Mouse (Mus musculus) forebrain, embryonic 10.5 days (tissue): Measurements from ENCODE around the gene Il10rb. TPM values are rescaled to one million over a fixed set of nuclear protein-coding genes. Genes with fewer than 3 reads are reported as not detected.
"Not testable (repeated sequence)": the region's sequence is repeated elsewhere in the genome, so short reads cannot be mapped to it uniquely, and the experiment has no call there.

ENCODE experiments used
- DNase-seq: peaks from one replicate; pipeline ENCODE4 v3.0.0-alpha.2; 2017; ENCODE audit warnings: low spot score; ENCODE audit errors: extremely low spot score
- H3K27ac ChIP-seq: fragments of 300-500 bp; sonication (generic); 2 replicates; pipeline ENCODE4 v1.5.1; 2016; ENCODE audit warnings: mild to moderate bottlenecking
- H3K27me3 ChIP-seq: fragments of 300-500 bp; sonication (generic); 2 replicates; pipeline ENCODE4 v1.6.1; 2016; ENCODE audit warnings: mild to moderate bottlenecking; ENCODE audit not compliant: poor library complexity, severe bottlenecking
- H3K36me3 ChIP-seq: fragments of 300-500 bp; sonication (generic); replicated peaks from 2 replicates; pipeline ENCODE4 v1.6.1; 2016; ENCODE audit warnings: mild to moderate bottlenecking, moderate library complexity
- H3K4me1 ChIP-seq: fragments of 300-500 bp; sonication (generic); 2 replicates; pipeline ENCODE4 v1.6.1; 2016
- H3K4me3 ChIP-seq: fragments of 300-500 bp; sonication (generic); 2 replicates; pipeline ENCODE4 v1.5.1; 2016; ENCODE audit warnings: mild to moderate bottlenecking, moderate library complexity
- H3K9me3 ChIP-seq: fragments of 300-500 bp; sonication (generic); 2 replicates; pipeline ENCODE4 v1.6.1; 2016; ENCODE audit warnings: mild to moderate bottlenecking, moderate library complexity
- WGBS: fragments of 180-500 bp; shearing (Covaris S2); methylation state at CpG from one replicate; pipeline ENCODE4 v1.1.7; 2016; 5-methylcytosine and 5-hydroxymethylcytosine counted together
- polyA plus RNA-seq: library from polyadenylated mRNA; unstranded; fragments of >200 nt; fragmentation: Nextera tagmentation; extraction: Ambion mirVana; gene quantifications from 2 replicates; pipeline ENCODE4 v1.2.1, GENCODE M21; 2016

The Il10rb gene
- polyA plus RNA-seq, 1 experiment from 2014 or later = 4.7 TPM

DNA sequence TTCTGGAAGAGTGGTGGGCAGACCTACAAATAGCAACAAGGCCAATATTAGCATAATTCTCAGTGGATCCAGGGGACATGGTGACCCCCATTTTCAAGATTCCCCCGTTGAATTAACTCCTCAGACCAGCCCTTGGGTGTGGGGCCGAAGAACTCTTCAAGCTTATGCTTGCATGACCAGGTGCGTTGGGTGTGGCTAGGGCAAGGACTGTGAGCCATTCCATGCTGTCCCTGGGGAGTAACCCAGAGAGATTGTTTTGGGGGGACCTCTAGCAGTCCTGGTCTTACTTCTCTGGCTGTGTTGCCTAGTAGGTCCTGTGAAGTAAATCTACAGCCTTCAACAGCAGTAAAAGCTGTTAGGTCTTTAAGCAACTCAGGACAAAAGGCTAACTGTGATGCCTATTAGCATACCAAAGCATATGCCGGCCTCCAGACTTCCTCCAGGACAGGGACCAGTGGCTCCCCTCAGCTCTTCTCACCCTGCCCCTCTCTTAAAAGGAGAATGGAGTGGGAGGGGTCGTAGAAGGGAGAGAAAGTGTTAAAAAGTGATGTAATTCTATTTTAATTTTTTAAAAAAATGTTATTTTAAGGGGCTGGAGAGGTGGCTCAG is 26.9 kb downstream of the Il10rb start:
- Histone ChIP-seq H3K9me3 (peaks cover 3% of the 10 kb centered on the region; the same call in 1 of the 2 replicates), H3K4me1 (peaks cover 7% of the 10 kb centered on the region), H3K27me3 (no peaks in the 10 kb centered on the region), H3K27ac (no peak overlapping the region), H3K36me3 (no peaks in the 10 kb centered on the region), H3K4me3 (no peak overlapping the region)
- DNase-seq = no peak
- WGBS = 40% methylated on average over 5 of the region's 5 CpGs

DNA sequence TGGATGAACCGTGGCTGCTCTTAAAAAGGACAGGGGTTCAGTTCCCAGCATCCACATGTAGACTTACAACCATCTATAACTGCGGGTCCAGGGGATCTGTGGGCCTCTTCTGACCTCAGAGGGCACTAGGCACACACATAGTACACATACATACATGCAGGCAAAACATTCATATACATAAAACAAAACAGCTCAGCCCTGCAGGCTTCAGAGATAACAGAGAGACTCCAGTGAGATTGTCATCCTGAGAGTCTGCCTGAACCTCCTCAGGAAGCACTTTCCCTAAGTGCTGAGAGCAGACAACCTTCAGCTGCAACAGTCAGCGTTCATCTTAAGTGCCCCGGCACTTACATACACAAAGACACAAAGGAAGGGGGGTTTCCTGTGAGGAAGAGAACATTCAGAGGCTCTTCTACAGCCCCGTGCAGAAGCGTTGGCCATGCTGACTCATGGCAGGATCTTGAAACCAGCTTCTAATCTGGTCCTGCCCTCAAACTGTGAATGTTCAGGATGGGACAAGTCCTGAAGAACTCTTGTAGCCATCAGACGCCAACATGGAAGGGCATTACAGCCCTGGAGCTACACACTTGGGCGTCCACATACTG is 27.5 kb downstream of the Il10rb start:
- DNase-seq = no peak
- 73% methylated on average over 8 of the region's 8 CpGs for WGBS
- Histone ChIP-seq H3K27me3 (no peaks in the 10 kb centered on the region), H3K9me3 (peaks cover 3% of the 10 kb centered on the region; the same call in 1 of the 2 replicates), H3K36me3 (no peaks in the 10 kb centered on the region), H3K27ac (no peak overlapping the region), H3K4me1 (peaks cover 7% of the 10 kb centered on the region), H3K4me3 (no peak overlapping the region)

DNA sequence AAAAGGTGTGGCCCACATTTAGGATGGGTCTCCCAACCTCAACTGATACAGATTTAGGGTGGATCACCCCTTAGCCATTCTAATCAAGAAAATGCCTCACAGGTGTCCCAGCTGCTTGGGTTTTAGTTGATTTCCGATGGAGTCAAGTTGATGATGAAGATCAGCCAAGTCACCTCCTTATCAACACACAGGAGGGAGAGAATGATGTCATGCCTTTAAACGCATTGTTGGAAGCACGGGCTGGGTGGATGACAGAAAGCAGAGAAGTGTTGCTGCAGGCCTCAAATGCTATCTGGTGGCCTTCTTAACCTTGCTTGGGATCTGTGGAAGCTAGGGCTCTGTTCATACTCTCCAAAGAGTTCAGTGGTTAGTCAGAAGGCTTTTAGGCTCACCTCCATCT is 28.2 kb downstream of the Il10rb start:
- no peaks in the 10 kb centered on the region for H3K36me3 ChIP-seq
- H3K27ac ChIP-seq = no peak overlapping the region
- no peak overlapping the region for H3K4me3 ChIP-seq
- 91% methylated on average over 3 of the region's 3 CpGs for WGBS
- H3K4me1 ChIP-seq = peaks cover 7% of the 10 kb centered on the region
- H3K9me3 ChIP-seq = peaks cover under 1% of the 10 kb centered on the region; the same call in 1 of the 2 replicates
- H3K27me3 ChIP-seq = no peaks in the 10 kb centered on the region
- no peak for DNase-seq

DNA sequence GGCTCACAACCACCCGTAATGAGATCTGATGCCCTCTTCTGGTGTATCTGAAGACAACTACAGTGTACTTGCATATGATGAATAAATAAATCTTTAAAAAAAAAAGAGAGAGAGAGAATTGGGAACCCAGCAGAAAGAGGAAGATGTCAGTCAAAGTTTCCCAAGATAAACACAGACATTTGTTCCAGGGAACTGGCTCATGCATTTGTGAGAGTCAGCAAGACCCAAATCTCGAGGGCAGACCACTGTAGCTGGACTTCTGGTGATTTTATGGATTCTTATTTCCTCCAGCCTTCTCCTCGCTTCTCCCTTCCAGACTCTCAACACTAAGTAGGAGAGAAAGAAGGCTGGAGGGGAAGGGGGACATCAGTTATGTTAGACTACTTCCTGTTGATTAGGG is 32.1 kb downstream of the Il10rb start:
- Histone ChIP-seq H3K27me3 (no peaks in the 10 kb centered on the region), H3K4me1 (peaks cover 16% of the 10 kb centered on the region), H3K4me3 (no peak overlapping the region), H3K36me3 (no peaks in the 10 kb centered on the region), H3K9me3 (no peaks in the 10 kb centered on the region), H3K27ac (no peak overlapping the region)
- DNase-seq = no peak
- 78% methylated on average over 3 of the region's 3 CpGs for WGBS

DNA sequence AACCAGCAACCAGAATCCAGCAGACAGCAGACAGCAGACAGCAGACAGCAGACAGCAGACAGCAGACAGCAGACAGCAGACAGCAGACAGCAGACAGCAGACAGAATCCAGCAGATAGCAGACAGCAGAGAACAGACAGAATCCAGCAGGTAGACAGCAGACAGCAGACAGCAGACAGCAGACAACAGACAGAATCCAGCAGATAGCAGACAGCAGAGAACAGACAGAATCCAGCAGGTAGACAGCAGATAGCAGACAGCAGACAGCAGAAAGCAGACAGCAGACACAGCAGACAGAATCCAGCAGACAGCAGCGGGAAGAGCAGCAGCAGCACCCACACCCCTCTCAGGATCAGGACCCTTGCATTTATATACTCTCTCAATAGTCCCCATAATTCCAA is 32.6 kb downstream of the Il10rb start:
- not testable (repeated sequence) for H3K36me3 ChIP-seq, H3K27ac ChIP-seq, H3K4me3 ChIP-seq, DNase-seq, H3K9me3 ChIP-seq, H3K27me3 ChIP-seq
- peaks cover 16% of the 10 kb centered on the region for H3K4me1 ChIP-seq
- WGBS = 84% methylated on average over 1 of the region's 1 CpGs

DNA sequence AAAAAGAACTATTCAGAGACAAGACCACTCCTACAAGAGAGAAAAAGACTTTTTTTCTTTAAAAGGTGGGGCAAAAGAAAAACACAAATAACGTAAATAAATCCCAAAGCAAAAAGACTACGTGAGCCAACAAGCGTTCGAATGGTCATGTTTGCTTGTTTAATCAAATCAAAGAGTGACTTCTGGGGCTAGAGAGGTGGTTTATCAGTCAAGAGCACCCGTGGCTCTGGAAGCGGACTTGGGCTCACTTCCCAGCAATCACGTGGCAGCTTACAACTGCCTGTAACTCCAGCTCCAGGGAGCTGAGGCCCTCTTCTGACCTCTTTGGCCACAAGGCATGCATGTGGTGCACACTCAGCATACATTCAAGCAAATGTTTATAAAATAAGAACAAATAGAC is 35.4 kb downstream of the Il10rb start:
- Histone ChIP-seq H3K9me3 (no peaks in the 10 kb centered on the region), H3K27me3 (no peaks in the 10 kb centered on the region), H3K27ac (peak overlapping the region; percentile 20; the same call in 1 of the 2 replicates), H3K4me3 (no peak overlapping the region), H3K36me3 (no peaks in the 10 kb centered on the region), H3K4me1 (peaks cover 16% of the 10 kb centered on the region)
- no peak for DNase-seq
- WGBS = 78% methylated on average over 7 of the region's 7 CpGs

DNA sequence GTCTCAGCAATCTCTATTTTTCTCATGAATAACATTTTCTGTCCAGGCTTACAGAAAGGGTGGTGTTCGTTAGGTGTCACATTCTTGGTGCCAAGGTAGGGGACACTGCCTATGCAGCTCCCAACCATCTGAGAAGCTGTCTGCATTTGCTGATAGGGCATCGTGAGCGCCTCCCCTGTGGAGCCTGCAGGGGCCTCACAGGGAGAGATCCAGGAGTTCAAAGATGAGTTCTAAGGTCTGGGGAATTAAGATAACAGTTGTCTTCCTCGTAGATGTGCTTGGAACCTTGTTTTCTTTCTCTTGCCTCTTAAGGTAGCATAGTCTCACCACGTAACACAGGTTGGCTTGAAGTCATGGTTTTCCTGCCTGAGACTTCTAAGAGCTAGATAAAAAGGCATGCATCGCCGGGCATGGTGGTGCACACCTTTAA is 35.9 kb downstream of the Il10rb start:
- Histone ChIP-seq H3K27ac (no peak overlapping the region), H3K4me1 (peaks cover 17% of the 10 kb centered on the region), H3K36me3 (no peaks in the 10 kb centered on the region), H3K27me3 (no peaks in the 10 kb centered on the region), H3K9me3 (no peaks in the 10 kb centered on the region), H3K4me3 (no peak overlapping the region)
- 82% methylated on average over 7 of the region's 7 CpGs for WGBS
- DNase-seq = no peak

DNA sequence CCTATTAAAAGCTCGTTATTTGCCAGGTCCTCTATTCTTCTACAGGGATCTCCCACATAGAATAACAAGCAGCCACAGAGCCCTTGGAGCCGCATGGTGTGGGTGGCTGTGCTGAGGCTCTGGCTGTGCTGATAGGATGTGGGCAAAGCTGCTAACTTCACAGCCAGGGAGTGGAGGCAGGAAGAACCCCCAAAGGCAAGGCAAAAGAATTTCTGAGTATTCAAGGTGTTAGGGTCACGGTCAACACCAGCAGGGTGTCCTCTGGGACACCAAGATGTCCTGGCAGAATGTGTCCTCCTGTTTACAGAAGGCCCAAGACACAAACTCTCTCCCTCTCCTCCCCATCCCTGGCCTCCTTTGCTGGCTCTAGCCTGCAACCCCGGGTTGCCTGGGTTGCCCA is 36.5 kb downstream of the Il10rb start:
- H3K4me3 ChIP-seq = no peak overlapping the region
- H3K4me1 ChIP-seq = peaks cover 21% of the 10 kb centered on the region
- no peaks in the 10 kb centered on the region for H3K9me3 ChIP-seq
- no peaks in the 10 kb centered on the region for H3K27me3 ChIP-seq
- H3K27ac ChIP-seq = peak overlapping the region; percentile 68
- DNase-seq = no peak
- WGBS = 72% methylated on average over 4 of the region's 4 CpGs
- no peaks in the 10 kb centered on the region for H3K36me3 ChIP-seq

DNA sequence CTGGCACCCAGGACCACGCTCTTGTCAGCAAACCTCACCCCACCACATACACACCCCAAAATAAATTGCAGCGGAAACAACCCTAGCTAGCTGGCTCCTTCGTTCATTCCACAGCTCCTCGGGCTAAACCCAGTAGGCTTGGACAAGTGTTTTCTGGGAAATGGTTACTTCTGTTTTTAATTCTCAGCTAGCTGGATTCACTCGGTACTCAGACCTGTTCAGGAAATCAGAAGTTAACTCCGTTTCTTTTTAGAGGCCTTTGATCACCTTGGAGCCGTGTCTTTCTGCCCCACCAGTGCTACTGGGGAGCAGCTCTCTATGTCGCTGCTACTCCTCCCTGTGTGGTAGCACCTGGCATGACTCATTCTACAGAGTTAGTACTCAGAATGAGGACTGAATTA is 37.2 kb downstream of the Il10rb start:
- Histone ChIP-seq H3K9me3 (no peaks in the 10 kb centered on the region), H3K27ac (0 out of 2 replicates have a peak overlapping the region, but pooled peaks have one; percentile 68), H3K4me3 (no peak overlapping the region), H3K36me3 (no peaks in the 10 kb centered on the region), H3K4me1 (peaks cover 21% of the 10 kb centered on the region), H3K27me3 (no peaks in the 10 kb centered on the region)
- no peak for DNase-seq
- 81% methylated on average over 8 of the region's 8 CpGs for WGBS

DNA sequence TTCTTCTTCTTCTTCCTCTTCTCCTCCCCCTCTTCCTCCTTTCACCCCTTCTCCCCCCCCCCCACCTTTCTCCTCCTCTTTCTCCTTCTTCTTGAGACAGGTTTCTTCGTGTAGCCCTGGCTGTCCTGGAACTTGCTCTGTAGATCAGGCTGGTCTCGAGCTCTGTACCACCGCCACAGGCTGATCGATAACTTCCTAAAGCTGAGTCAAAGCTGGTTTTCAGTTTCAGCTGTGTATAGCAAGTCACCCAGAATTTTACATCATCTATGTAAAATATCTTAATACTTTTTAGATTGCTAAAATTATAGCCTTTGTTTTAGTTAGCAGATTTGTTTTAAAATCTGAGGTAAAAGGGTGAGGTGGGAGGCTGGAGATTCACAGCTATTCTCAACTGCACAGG is 38.9 kb downstream of the Il10rb start:
- Histone ChIP-seq H3K27ac (no peak overlapping the region), H3K9me3 (no peaks in the 10 kb centered on the region), H3K27me3 (no peaks in the 10 kb centered on the region), H3K36me3 (no peaks in the 10 kb centered on the region), H3K4me1 (peaks cover 21% of the 10 kb centered on the region), H3K4me3 (no peak overlapping the region)
- DNase-seq = no peak
- 88% methylated on average over 4 of the region's 4 CpGs for WGBS

DNA sequence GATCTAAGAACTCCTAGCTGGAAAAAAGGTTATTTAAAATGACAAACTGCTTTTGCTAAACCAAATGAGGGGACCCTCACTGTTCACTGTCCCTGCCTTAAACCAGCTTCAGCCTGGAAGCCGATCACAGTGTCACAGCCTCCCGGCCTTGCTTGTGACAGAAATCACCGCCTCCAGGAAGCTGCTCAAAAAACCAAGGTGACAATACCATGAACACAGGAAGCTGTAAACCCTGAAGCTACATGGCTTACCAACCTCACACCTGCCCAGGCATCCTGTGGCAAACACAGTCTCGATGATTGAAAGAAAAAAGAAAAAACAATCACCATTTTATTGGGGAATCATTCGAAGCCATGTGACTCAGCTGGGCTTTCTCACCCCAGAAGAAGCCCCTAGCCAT is 39.6 kb downstream of the Il10rb start:
- no peak overlapping the region for H3K27ac ChIP-seq
- H3K27me3 ChIP-seq = no peaks in the 10 kb centered on the region
- peaks cover 21% of the 10 kb centered on the region for H3K4me1 ChIP-seq
- no peaks in the 10 kb centered on the region for H3K36me3 ChIP-seq
- H3K4me3 ChIP-seq = no peak overlapping the region
- 85% methylated on average over 5 of the region's 5 CpGs for WGBS
- H3K9me3 ChIP-seq = no peaks in the 10 kb centered on the region
- no peak for DNase-seq

DNA sequence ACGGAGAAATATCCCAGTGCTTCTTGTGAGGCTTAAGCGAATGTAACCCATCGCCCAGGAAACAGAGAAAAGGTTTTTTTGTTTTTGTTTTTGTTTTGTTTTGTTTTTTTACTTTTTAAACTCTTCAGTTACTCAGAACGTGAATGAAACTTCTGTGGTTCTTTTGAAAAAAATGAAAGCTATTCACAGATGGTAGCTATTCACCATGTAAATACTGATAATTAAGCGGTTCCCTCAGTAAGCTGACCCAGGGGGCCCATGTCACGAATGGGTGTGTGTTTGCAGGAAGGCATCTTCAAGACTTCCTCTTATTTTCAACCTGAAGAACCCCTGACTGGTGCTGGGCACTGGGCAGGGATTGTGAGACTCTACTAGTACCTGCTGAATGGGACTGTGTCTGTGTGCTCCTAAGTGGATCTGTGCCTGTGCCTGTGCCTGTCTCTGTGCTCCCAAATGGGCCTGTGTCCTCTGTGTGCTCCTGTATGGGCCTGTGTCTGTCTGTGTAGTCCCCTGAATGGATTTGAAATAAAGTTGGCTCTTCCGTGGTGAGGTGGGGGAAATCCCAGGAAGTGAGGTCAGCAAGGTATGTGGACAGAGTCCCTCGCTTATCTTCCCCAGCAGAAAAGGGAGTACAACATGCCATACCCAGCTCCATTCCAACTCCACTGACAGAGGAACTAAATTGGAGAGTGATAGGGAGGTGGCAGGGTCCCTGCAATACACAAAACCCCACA is 41.0 kb downstream of the Il10rb start:
- no peak for DNase-seq
- Histone ChIP-seq H3K27ac (0 out of 2 replicates have a peak overlapping the region, but pooled peaks have one; percentile 0), H3K4me1 (peaks cover 11% of the 10 kb centered on the region; the same call in 1 of the 2 replicates), H3K27me3 (no peaks in the 10 kb centered on the region), H3K9me3 (no peaks in the 10 kb centered on the region), H3K36me3 (no peaks in the 10 kb centered on the region), H3K4me3 (no peak overlapping the region)
- 80% methylated on average over 8 of the region's 8 CpGs for WGBS

DNA sequence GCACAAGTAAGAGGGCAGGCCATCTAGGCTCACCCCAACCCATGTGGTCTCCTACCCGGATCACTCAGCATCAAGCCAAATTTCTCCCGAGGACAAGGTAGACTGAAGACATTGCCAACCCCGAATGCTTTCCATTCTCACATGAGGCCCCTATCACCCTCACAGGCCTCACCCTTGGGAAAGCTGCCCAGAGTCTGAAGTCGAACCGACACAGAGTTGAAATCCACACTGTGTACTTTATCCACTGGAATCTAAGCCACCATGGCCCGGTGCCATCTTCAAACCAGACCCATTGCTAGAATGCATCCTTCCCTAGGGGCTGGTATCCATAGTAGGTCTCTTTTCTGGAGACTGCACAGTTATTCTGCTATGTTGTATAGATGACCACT is 41.5 kb downstream of the Il10rb start:
- Histone ChIP-seq H3K4me1 (peaks cover 10% of the 10 kb centered on the region; the same call in 1 of the 2 replicates), H3K27ac (no peak overlapping the region), H3K9me3 (no peaks in the 10 kb centered on the region), H3K27me3 (no peaks in the 10 kb centered on the region), H3K4me3 (no peak overlapping the region), H3K36me3 (no peaks in the 10 kb centered on the region)
- no peak for DNase-seq
- 92% methylated on average over 6 of the region's 6 CpGs for WGBS
